Mouse (Mus musculus): ENCODE measurements around the gene Ulk4. TPM values are rescaled to one million over a fixed set of nuclear protein-coding genes. Genes with fewer than 3 reads are reported as not detected.

The Ulk4 gene
- total RNA-seq, 2 experiments from 2014 or later, result 7.4 to 9.1 TPM

DNA sequence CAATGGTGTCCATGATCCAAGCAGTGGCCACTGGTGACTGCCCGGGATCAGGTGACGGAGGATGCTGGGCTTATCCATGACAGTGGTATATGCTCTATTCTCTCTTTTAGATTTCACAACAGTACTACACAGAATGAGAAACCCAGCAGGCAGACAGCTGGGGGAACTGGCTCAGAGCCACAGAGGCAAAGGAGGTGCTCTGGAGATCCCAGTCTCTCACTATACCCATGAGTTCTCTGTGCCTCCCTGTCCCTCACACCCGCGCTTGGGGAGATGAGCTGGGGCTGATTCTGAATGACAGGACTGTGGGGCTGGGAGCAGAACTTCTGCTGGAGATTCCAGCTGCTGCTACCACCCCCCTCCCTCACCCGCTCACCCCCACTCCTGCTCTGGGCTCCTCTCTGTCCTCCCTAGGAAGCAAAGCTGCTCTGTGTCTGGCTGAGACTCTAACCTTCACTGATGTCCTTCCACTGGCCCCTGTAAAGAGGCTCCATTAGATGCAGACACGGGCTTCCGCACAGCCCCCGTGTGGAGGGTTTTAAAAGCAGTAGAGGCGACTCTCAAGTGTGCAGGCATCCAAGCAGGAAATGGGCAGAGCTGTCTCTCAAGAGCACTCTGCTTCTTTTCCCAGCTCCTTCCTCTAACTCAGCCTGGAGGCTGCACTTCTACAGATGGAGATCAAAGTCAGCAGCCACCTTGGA is 197.5 kb downstream of the Ulk4 start:
- peak in 1 of 2 experiments; percentile 64 for DNase-seq (ENCODE audit: low spot score in 2 of 2)
- intact Hi-C loops (cut with DNase I), result no loop called here

- peak in 1 of 2 experiments; percentile 54 for DNase-seq (ENCODE audit: low spot score in 2 of 2)
- intact Hi-C loops (cut with DNase I), result no loop called here
These were observed 200.7 kb downstream of the Ulk4 start for GRCm38 (mm10) chr9:121076291-121076690.

DNA sequence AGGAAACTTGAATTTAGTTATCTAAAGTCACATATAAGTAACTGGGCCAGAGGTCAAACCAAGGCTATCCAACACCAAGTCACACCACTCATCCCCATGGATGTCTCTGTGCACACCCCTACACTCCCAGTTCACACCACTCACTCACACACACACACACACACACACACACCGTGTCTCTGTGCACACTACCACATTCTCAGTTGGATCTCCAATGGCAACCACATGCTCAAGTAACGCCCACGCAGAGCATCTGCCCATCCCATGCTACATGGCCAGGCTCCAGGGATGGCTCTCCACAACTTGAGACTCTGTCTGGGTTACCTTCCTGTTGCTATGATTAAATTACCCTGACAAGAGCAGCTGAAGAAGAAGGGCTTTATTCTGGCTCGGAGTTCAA is 201.8 kb downstream of the Ulk4 start:
- intact Hi-C loops (cut with DNase I), result no loop called here

GRCm38 (mm10) chr9:121074726-121075125 is 202.3 kb downstream of the Ulk4 start:
- intact Hi-C loops (cut with DNase I), result no loop called here
- peak in 1 of 2 experiments; percentile 91 for DNase-seq (ENCODE audit: low spot score in 2 of 2)

More for the DNA sequence above, 201.8 kb downstream of the Ulk4 start:
- DNase-seq (ENCODE audit: low spot score in 2 of 2), result peak; percentile 85 to 94

DNA sequence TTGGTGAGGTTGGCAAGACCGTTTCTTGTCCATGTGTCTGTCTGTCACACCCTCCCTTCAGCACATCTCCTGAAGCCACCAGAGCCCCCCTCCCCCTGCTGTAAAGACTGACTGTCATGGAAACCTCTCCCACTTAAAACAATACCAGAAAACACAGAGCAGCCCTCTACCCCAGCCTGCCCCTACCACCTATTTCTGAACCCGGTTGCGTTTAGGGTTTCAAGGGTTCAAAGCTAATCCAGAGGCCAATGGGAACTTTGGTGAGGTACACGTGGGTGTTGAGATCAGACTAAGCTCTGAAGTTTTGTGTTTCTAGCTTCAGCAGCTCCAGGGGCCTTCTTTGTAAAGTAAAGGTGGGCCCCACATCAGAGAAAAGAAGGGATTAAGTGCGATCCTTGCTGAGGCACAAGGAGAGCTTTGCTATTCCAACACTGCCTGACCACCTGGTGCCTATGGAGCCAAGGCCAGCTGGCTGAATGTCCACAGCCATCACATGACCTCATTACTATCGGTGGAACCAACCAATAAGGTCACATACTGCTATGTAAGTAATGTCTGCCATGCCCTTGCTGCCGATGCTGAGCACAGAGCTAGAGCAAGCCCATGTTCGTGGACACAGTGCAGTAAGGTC is 204.8 kb downstream of the Ulk4 start:
- intact Hi-C loops (cut with DNase I), result no loop called here
- DNase-seq (ENCODE audit: low spot score in 2 of 2), result no peak

GRCm38 (mm10) chr9:121071461-121072126 is 205.4 kb downstream of the Ulk4 start:
- intact Hi-C loops (cut with DNase I), result no loop called here

GRCm38 (mm10) chr9:121071050-121071449 is 205.9 kb downstream of the Ulk4 start:
- intact Hi-C loops (cut with DNase I), result no loop called here
- DNase-seq (ENCODE audit: low spot score in 2 of 2), result peak in 1 of 2 experiments; percentile 22

More at GRCm38 (mm10) chr9:121071461-121072126, 205.4 kb downstream of the Ulk4 start:
- DNase-seq (ENCODE audit: low spot score in 2 of 2), result no peak

- no peak for DNase-seq (ENCODE audit: low spot score in 2 of 2)
- intact Hi-C loops (cut with DNase I), result no loop called here
These were observed 208.9 kb downstream of the Ulk4 start for GRCm38 (mm10) chr9:121068115-121068514.

DNA sequence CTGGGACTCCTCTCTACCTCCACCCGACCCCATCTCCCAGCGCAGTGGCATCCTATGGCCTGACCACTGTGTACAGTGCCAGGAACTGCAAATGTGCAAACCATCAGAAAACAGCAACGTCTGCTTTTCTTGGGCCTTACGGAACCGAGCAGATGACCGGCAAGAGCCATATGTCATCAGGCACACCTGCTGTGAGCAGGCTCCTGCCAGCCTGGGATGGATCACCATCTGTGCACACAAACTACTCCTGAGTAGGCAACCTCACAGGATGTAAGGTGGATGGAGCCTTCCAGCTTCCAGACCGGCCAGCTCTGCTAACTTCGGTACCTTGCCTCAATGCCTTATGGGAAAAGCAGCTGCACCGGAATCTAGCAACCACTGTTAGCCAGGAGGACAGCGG is 210.0 kb downstream of the Ulk4 start:
- intact Hi-C loops (cut with DNase I), result no loop called here
- no peak for DNase-seq (ENCODE audit: low spot score in 2 of 2)

- intact Hi-C loops (cut with DNase I), result no loop called here
- no peak for DNase-seq (ENCODE audit: low spot score in 2 of 2)
These were observed 211.5 kb downstream of the Ulk4 start for GRCm38 (mm10) chr9:121065383-121065978.

GRCm38 (mm10) chr9:121064606-121065355 is 212.2 kb downstream of the Ulk4 start:
- intact Hi-C loops (cut with DNase I), result no loop called here
- DNase-seq (ENCODE audit: low spot score in 2 of 2), result peak in 1 of 2 experiments; percentile 66

- no peak for DNase-seq (ENCODE audit: low spot score in 2 of 2)
- intact Hi-C loops (cut with DNase I), result no loop called here
These were observed 214.3 kb downstream of the Ulk4 start for GRCm38 (mm10) chr9:121062671-121063070.

- intact Hi-C loops (cut with DNase I), result no loop called here
These were observed 215.0 kb downstream of the Ulk4 start for GRCm38 (mm10) chr9:121061820-121062623.

DNA sequence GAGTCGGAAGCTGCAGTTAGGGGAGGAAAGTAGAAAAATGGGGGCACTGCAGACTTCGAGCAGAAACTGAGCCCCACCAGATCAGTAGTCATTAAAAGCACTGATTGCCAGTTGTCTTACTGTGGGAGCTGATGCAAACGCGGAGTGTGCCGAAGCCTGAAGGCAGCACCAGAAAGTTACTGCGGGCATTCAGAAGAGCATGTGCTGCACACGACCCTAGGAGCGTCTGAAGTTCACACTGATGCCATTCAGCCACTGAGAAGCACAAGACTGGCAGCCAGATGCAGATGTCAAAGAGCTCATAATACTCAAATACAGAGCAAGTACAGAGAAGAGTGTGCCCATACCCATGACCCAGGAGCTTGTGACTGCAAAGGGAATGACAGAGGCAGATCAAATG is 216.7 kb downstream of the Ulk4 start:
- intact Hi-C loops (cut with DNase I), result no loop called here
- no peak for DNase-seq (ENCODE audit: low spot score in 2 of 2)

More at GRCm38 (mm10) chr9:121061820-121062623, 215.0 kb downstream of the Ulk4 start:
- DNase-seq (ENCODE audit: low spot score in 2 of 2), result no peak

DNA sequence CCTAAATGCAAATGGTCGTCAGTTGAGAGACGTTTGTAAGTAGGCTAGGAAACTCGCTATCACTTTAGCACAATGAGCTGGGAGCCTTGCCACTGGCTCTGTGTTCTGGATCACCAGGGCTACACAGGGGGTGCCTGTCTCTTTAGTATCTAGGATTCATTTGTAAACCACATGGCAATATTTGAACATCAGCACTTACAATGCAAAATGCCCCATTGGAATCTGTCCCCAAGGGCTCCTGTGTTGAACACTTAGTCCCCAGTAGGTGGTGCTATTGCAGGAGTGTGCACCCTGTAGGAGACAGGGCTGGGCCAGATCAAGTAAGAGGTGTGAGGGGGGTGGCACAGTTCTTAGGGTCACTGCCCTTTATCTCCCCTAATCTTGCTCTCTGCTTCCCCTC is 217.7 kb downstream of the Ulk4 start:
- DNase-seq (ENCODE audit: low spot score in 2 of 2), result no peak
- intact Hi-C loops (cut with DNase I), result no loop called here

DNA sequence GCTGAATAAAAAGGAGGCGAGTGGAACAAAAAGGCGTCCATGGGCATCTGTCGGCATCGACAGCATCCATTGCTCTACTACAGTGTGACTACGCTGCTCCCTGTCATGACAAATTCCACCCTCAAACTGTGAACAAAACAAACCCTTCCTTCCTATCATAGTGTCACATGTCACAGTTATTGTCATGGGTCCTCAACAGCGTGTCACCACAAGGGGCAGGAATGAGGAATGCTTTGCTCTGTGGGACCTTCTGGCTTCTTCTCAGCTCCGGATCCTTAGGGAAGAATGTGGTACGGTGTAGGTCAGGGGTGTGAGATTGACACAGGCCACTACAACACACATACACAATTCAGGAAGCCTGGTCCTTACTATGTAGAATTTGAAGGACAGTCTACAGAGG is 218.5 kb downstream of the Ulk4 start:
- no peak for DNase-seq (ENCODE audit: low spot score in 2 of 2)
- intact Hi-C loops (cut with DNase I), result no loop called here

- intact Hi-C loops (cut with DNase I), result no loop called here
- no peak for DNase-seq (ENCODE audit: low spot score in 2 of 2)
These were observed 218.9 kb downstream of the Ulk4 start for GRCm38 (mm10) chr9:121058116-121058515.

DNA sequence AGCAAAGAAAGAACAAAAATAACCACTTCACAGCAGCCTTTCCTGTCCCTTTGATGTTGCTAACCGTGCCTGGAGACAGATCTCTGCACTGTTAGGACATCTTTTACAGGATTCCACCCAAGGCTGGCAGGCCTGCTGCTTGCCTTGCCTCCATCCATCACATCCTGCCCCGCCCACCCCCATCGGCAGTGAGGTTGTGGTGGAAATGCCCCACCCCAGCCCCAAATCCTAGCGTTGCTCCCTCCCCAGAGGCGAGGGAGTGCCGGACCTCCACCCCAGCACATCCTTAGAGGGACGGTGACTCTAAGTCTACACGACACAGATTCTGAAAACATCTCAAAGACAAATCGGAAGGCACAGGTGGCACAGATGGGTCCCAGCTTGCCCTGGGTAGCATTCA is 219.6 kb downstream of the Ulk4 start:
- intact Hi-C loops (cut with DNase I), result no loop called here

GRCm38 (mm10) chr9:121056526-121056925 is 220.5 kb downstream of the Ulk4 start:
- intact Hi-C loops (cut with DNase I), result no loop called here
- DNase-seq (ENCODE audit: low spot score in 2 of 2), result no peak

More for the DNA sequence above, 219.6 kb downstream of the Ulk4 start:
- DNase-seq (ENCODE audit: low spot score in 2 of 2), result no peak

All from left cerebral cortex, postnatal 25 days (tissue).